Mouse (Mus musculus) heart, adult 10 weeks (tissue): Measurements from ENCODE around the gene Qtrt2. TPM values are rescaled to one million over a fixed set of nuclear protein-coding genes. Genes with fewer than 3 reads are reported as not detected.

Experiments
- polyA plus RNA-seq: library from polyadenylated mRNA; stranded (reverse); fragments of 350-450 nt; fragmentation: Illumina TruSeq; extraction: RNeasy Lipid Tissue Mini Kit (QIAGEN cat#74804); gene quantifications from one replicate; pipeline ENCODE4 v1.2.3, GENCODE M21; 2014; ENCODE audit warnings: low read depth, low replicate concordance

Gene Qtrt2
- polyA plus RNA-seq: 14.2 TPM

DNA sequence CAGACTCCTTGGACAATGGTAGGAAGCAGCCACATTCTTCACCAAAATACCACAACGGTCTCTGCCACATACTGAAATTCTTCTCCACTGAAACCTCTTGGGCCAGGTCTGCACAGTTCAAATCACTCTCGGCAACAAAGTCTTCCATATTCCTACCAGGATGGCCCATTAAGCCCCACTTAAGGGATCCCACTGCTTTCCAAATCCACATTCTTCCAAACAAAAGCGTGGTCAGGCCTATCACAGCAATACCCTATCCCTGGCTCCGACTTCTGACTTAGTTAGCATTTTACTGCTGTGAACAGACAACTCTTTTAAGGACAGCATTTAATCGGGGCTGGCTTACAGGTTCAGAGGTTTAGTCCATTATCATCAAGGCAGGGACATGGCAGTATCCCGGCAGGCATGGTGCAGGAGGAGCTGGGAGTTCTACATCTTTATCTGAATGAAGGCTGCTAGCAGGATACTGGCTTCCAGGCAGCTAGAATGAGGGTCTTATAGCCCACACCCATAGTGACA, at the start of gene Qtrt2:
Gene Qtrt2, minus strand, starts transcription at position 469 of the 519 bp plus-strand sequence.

DNA sequence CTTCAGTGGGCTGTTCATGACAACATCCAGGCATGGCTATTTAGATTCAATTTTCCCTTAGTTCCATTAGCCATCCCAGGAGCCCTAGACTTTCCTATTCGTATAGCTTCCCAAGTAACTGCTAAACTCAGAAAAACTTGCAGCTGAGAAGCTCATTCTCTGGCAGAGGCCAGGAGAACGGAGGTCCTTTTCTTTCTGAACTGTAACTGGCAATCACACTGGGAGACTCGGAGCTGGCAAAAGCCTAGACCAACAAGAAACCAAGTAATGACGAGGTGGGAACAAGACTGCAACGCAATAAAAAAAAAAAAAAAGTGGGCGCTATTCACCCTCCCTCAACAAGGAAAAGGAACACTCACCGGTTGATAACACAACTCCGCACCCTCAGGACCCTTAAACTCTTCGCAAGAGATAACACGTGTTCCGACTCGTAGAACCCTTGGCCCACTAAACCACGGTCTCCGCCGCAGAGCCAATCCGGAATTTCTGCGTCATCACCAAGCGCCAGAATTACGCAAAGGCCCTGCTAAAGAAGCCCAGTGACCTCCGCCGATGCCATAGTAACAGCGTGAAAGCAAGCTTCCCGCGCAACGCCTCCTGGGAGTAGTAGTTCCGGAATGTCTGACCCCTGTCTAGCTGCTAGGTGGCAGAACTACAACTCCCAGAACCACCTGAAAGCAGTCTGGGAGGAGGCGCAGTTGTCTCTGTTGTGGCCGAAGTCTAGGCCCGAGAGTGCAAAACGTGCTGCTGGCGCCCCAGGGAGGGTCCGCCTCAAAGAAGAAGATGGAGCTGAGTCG, 37.2 kb downstream of the Qtrt2 start, which contains the start of gene Ccdc191:
Gene Ccdc191, plus strand, starts transcription at position 593 of the 797 bp plus-strand sequence.

Other genes starting within 250 kb of the Qtrt2 start
- gene Drd3, start 172.8 kb downstream of the Qtrt2 start, polyA plus RNA-seq: not detected
- 3.1 TPM for gene Ccdc191, start 37.0 kb downstream of the Qtrt2 start, polyA plus RNA-seq
- gene Zdhhc23, start 53.0 kb upstream of the Qtrt2 start, polyA plus RNA-seq: 0.45 TPM
- gene Gramd1c, start 136.5 kb upstream of the Qtrt2 start, polyA plus RNA-seq: 0.89 TPM
- gene Atp6v1a, start 212.9 kb upstream of the Qtrt2 start, polyA plus RNA-seq: 15.0 TPM
- gene Naa50, start 213.0 kb upstream of the Qtrt2 start, polyA plus RNA-seq: 40.4 TPM
- gene Usf3, start 246.4 kb upstream of the Qtrt2 start, polyA plus RNA-seq: 7.5 TPM